In the genomic region with DNA sequence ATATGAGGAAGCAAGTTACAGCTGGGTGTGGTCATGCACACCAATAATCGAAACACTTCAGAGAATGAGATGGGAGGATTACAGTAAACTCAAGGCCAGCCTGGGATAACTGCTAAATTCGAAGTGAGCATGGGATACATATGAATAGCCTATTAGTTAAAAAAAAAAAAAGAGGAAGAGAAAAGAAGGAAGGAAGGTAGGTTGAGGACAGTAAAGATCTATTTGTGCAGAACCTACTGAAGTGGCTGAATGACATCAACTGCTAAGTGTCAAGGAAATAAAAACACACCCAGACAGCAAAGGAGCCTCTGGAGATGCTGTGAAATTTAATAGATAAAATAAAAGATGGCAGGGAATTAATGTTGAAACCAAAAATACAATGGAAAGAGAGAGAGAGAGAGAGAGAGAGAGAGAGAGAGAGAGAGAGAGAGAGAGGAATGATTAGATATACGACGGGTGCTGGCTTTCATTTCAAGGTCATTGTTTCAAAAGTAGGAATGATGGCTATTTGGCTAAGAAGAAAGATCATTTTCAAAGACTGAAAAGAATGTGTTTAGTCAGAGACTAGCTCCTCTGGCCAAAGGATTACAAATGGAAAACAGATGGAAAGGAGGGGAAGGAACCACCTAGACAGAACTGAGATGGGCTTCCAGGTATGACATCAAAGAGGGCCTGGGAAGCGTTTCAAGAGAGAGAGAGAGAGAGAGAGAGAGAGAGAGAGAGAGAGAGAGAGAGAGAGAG, we compare ENCODE assay signal across 22 mouse cellular contexts.
"Had no signal": no experiment of that assay in that cellular context is flagged by ENCODE, and none has a peak within 500 bp of the region (broad histone marks: within the 10 kb centered on the region; RNA-seq: fewer than 3 reads in every experiment).

No protein-coding gene starts in this region.

- ATAC-seq: midbrain, embryonic 13.5 days; midbrain, embryonic 16.5 days had no signal

- H3K4me1 ChIP-seq: limb, embryonic 10.5 days; limb, embryonic 13.5 days; megakaryocyte, embryonic 14.5 days; midbrain, embryonic 10.5 days; midbrain, embryonic 13.5 days; neural tube, embryonic 13.5 days had no signal

- H3K9ac ChIP-seq: limb, embryonic 13.5 days; liver, embryonic 13.5 days; midbrain, embryonic 13.5 days; neural tube, embryonic 13.5 days had no signal

- H3K27ac ChIP-seq: limb, embryonic 10.5 days; limb, embryonic 13.5 days; liver, embryonic 13.5 days; midbrain, embryonic 10.5 days; midbrain, embryonic 13.5 days; neural tube, embryonic 13.5 days; stomach, postnatal 0 days had no signal

- H3K4me3 ChIP-seq: limb, embryonic 10.5 days; limb, embryonic 13.5 days; liver, embryonic 13.5 days; megakaryocyte, embryonic 14.5 days; midbrain, embryonic 10.5 days; midbrain, embryonic 13.5 days; myocyte; neural tube, embryonic 13.5 days had no signal

- H3K9me3 ChIP-seq: limb, embryonic 10.5 days; limb, embryonic 13.5 days; liver, embryonic 13.5 days; megakaryocyte, embryonic 14.5 days; midbrain, embryonic 10.5 days; midbrain, embryonic 13.5 days; neural tube, embryonic 13.5 days had no signal

- H3K27me3 ChIP-seq: limb, embryonic 13.5 days; liver, embryonic 13.5 days; megakaryocyte, embryonic 14.5 days; midbrain, embryonic 13.5 days; neural tube, embryonic 13.5 days had no signal

- H3K36me3 ChIP-seq: limb, embryonic 10.5 days; limb, embryonic 13.5 days; liver, embryonic 13.5 days; midbrain, embryonic 10.5 days; midbrain, embryonic 13.5 days; neural tube, embryonic 13.5 days had no signal

- DNase-seq: kidney, adult 9 months; kidney, postnatal 14 days; kidney, postnatal 4 days; layer of hippocampus, adult 9-11 months; liver; liver, embryonic 13.5 days; lung, adult 2 months; lung, postnatal 14 days; lung, postnatal 4 days; retina, postnatal 1 day; thymus, adult 2 months; thymus, postnatal 14 days; thymus, postnatal 4 days had no signal

- H3K4me2 ChIP-seq: limb, embryonic 13.5 days; liver, embryonic 13.5 days; midbrain, embryonic 13.5 days; neural tube, embryonic 13.5 days had no signal
